Mouse (Mus musculus) CD4-positive, CD25-positive, alpha-beta regulatory T cell, adult 4 months (primary cell): ENCODE measurements around the gene Frmpd3. TPM values are rescaled to one million over a fixed set of nuclear protein-coding genes. Genes with fewer than 3 reads are reported as not detected.

Experiments
- ATAC-seq: one replicate; pipeline ENCODE4 v1.8.0; 2017
- polyA plus RNA-seq, 2 experiments: library from polyadenylated mRNA; unstranded; fragments of 100-300 nt; shearing (Covaris generic); gene quantifications; one replicate each; pipeline ENCODE4 v1.2.1; 2017

The Frmpd3 gene
- polyA plus RNA-seq, 2 experiments from 2014 or later, result 0.09 TPM; not detected in 1

GRCm38 (mm10) chrX:140456751-140457491 lies 114.9 kb downstream of the Frmpd3 start:
- ATAC-seq, result peak; percentile 4

- no peak for ATAC-seq
Measured at GRCm38 (mm10) chrX:140457502-140457901, 115.4 kb downstream of the Frmpd3 start.

GRCm38 (mm10) chrX:140478231-140478630 lies 136.2 kb downstream of the Frmpd3 start:
- ATAC-seq, result no peak

GRCm38 (mm10) chrX:140479171-140479570 lies 137.1 kb downstream of the Frmpd3 start:
- peak; percentile 70 for ATAC-seq

Other genes with a start within 250 kb of the Frmpd3 start
- gene Prps1, start 114.3 kb downstream of the Frmpd3 start, polyA plus RNA-seq, result 10 to 100 TPM; 43.8 to 45.7 TPM